Mouse (Mus musculus): ENCODE measurements around the gene Elovl5. TPM values are rescaled to one million over a fixed set of nuclear protein-coding genes. Genes with fewer than 3 reads are reported as not detected.

Elovl5 gene
- polyA plus RNA-seq, 1 experiment from 2014 or later: 64.3 TPM

DNA sequence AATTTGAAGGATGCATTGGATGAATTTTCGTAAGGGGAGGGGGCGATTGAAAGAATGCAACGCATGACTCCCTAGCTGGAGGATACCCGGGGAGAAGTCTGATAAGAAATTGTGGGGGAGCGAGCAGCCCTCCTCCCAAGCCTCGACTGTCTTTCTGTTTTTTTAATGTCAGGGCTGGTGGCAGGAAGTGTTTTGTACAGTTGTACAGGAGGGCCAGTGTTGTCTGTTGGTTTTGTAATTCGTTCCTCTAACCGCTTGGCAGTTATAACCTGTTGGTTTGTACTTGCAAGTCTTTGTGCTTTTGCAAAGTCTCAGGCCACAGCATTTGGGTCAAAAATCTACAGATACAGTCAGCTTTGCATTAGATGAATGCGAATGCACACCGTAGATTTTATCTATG lies 1.0 kb downstream of the Elovl5 start:
- peak overlapping the region; percentile 73 for H3K4me2 ChIP-seq
- no peaks in the 10 kb centered on the region for H3K27me3 ChIP-seq
- no peaks in the 10 kb centered on the region for H3K9me3 ChIP-seq
- H3K4me3 ChIP-seq: peak overlapping the region; percentile 96
- WGBS: 23% methylated on average over 10 of the region's 10 CpGs
- no peak overlapping the region; the same call in 1 of the 2 replicates for H3K27ac ChIP-seq
- peak overlapping the region; percentile 75 for H3K9ac ChIP-seq
- no peaks in the 10 kb centered on the region for H3K36me3 ChIP-seq
- peaks cover 25% of the 10 kb centered on the region for H3K4me1 ChIP-seq
- ATAC-seq (ENCODE audit: insufficient number of reproducible peaks, low FRiP score, low TSS enrichment, low read depth): no peak

DNA sequence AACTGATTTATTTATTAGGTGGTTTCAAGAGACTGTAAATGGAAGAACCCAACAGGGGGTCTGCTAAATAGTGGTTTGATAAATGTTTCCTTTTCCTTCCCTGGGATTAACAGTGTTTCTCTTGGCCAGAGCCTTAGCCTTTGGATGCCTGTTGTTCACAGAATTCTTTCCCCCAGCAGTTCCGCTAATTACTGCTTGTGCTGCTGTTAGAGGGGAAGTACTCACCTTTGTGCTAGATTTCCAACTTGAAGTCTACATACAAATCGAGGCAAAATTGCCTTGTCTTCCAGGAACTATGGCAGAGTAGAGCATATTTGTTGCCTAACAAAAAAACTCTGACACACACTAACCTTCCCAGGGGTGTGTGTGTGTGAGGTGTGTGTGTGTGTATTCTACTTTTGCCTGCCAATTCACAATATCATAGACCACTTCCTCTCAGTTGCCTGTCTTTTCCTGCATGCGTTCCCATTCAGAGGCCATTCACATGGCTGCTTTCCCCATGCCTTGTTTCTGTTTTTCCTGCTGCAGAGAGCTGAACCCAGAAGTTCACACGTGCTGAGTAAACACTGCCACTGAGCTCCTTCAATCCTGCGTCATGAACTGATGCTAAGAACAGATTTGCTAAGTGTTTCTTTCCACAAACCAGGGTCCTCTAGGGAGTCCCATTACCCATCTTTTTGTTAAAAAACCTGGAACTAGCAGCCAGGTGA lies 2.0 kb downstream of the Elovl5 start:
- peak overlapping the region; percentile 96; the same call in 1 of the 2 replicates for H3K4me3 ChIP-seq
- peaks cover 25% of the 10 kb centered on the region for H3K4me1 ChIP-seq

DNA sequence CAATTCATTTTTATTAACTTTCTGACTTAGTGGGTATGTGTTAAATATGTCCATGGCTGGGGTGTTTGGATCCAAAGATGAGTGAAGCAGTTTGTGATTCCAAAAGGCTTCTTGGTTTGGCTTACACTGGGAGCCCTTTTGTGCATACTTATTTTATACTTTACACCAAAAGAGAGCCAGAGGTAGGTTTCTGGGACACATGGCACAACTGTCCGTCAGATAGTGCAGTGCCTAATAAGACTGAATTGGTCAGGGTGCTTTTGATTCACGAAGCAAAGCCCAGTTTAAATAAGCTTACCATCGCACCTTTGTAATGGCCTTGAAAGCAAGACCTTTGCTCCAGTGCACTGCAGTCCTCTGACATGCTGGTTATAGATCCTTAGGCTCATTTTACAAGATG lies 3.3 kb downstream of the Elovl5 start:
- Histone ChIP-seq H3K4me1 (peaks cover 25% of the 10 kb centered on the region), H3K4me3 (no peak overlapping the region), H3K9me3 (no peaks in the 10 kb centered on the region), H3K4me2 (no peak overlapping the region), H3K36me3 (no peaks in the 10 kb centered on the region), H3K27me3 (no peaks in the 10 kb centered on the region), H3K27ac (no peak overlapping the region), H3K9ac (no peak overlapping the region)
- no peak for ATAC-seq (ENCODE audit: insufficient number of reproducible peaks, low FRiP score, low TSS enrichment, low read depth)
- 80% methylated on average over 3 of the region's 3 CpGs for WGBS

More for the DNA sequence above, 2.0 kb downstream of the Elovl5 start:
- Histone ChIP-seq H3K36me3 (no peaks in the 10 kb centered on the region), H3K9ac (no peak overlapping the region), H3K4me2 (peak overlapping the region; percentile 73; the same call in 1 of the 2 replicates), H3K9me3 (no peaks in the 10 kb centered on the region), H3K27me3 (no peaks in the 10 kb centered on the region), H3K27ac (no peak overlapping the region)
- ATAC-seq (ENCODE audit: insufficient number of reproducible peaks, low FRiP score, low TSS enrichment, low read depth): no peak
- 56% methylated on average over 5 of the region's 5 CpGs for WGBS

DNA sequence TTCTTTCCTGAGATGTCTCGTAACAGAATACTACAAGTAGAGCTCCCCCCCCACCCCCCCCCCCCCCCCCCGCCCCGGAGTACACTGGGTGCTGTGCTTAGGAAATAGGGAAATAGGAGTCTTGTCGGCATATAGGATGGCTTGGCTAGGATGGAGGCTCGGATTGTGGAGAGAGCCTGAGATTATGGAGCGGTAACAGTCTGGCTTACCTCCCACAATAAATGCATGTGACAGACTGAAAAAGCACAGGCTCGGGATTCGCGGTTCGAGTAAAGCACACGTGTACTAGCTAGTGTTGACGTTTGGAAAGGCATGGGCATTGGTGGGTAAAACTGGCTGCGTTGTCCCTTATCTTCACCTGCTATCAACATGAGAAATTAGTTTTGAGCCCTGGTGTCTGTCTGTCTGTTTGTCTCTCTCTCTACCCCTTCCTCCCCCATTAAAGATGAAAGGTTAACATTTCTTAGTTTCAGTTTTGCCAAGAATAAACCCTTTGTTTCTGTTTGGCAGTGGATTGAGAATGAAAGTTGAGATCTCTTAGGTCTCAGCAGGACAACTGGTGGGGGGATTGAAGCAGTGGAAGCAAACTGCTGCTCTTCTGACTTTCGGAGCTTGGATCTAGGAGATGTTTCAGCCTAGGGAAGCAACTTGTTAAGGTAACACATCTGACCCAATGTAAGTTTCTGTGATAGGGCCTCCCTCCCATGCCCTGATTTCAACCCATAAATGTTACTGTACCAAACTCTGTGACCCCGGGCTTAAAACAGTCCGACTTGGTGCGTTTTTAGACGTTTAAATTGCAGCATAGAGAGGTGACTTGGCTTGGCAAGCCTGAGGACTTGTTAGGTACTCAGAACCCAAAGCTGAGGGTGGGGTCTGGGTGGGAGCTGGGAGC lies 4.4 kb downstream of the Elovl5 start:
- Histone ChIP-seq H3K4me2 (no peak overlapping the region), H3K27me3 (no peaks in the 10 kb centered on the region), H3K9ac (no peak overlapping the region), H3K36me3 (no peaks in the 10 kb centered on the region), H3K4me3 (no peak overlapping the region), H3K4me1 (peaks cover 25% of the 10 kb centered on the region), H3K9me3 (no peaks in the 10 kb centered on the region), H3K27ac (no peak overlapping the region)
- ATAC-seq (ENCODE audit: insufficient number of reproducible peaks, low FRiP score, low TSS enrichment, low read depth): no peak
- 71% methylated on average over 16 of the region's 18 CpGs for WGBS

DNA sequence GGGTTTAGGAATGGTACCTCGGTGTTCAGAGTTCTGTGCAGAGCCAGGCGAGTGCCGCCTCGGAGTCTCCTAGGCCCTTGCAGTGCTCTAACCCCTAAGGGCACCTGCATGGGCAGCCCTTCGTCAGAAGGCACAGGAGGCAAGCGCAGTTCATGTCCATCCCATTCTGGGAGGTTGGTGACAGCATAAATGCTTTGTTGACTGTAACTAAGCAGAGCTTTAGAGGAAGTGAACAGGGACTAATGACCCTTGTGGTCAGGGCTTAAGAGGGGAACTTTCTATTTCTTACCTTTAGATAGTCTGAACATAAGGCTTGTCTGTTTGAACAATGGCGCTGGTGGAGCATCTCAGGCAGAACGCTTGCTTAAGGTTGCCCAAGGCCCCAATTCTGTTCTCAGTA lies 6.6 kb downstream of the Elovl5 start:
- H3K4me1 ChIP-seq: peaks cover 23% of the 10 kb centered on the region
- H3K36me3 ChIP-seq: no peaks in the 10 kb centered on the region
- no peak overlapping the region for H3K4me2 ChIP-seq
- no peaks in the 10 kb centered on the region for H3K27me3 ChIP-seq
- H3K4me3 ChIP-seq: no peak overlapping the region
- H3K9ac ChIP-seq: no peak overlapping the region
- H3K9me3 ChIP-seq: no peaks in the 10 kb centered on the region
- H3K27ac ChIP-seq: no peak overlapping the region
- 87% methylated on average over 8 of the region's 8 CpGs for WGBS
- ATAC-seq (ENCODE audit: insufficient number of reproducible peaks, low FRiP score, low TSS enrichment, low read depth): no peak

DNA sequence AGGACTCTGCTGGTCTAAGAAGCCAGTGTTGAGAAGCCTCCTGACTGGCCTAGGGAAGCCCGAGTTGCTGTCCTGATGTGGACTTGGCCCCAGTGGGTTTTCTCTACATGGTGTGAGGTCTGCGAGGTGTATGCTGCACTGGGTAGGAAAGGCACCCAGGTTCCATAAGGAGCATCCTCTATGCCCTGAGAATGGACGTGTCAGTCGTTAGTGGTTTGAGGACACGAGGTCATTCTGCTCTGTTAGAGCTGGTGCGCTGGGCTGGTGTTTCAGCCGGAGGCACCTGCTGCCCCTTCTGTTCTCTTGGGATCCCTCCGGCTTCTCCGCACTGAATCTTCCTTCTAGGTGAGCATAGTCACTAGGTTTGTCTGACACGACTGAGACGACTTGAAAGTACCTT lies 7.0 kb downstream of the Elovl5 start:
- Histone ChIP-seq H3K27ac (no peak overlapping the region), H3K4me3 (no peak overlapping the region), H3K4me1 (peaks cover 19% of the 10 kb centered on the region), H3K9ac (no peak overlapping the region), H3K4me2 (no peak overlapping the region), H3K27me3 (no peaks in the 10 kb centered on the region), H3K9me3 (no peaks in the 10 kb centered on the region), H3K36me3 (no peaks in the 10 kb centered on the region)
- WGBS: 75% methylated on average over 11 of the region's 11 CpGs
- ATAC-seq (ENCODE audit: insufficient number of reproducible peaks, low FRiP score, low TSS enrichment, low read depth): no peak

DNA sequence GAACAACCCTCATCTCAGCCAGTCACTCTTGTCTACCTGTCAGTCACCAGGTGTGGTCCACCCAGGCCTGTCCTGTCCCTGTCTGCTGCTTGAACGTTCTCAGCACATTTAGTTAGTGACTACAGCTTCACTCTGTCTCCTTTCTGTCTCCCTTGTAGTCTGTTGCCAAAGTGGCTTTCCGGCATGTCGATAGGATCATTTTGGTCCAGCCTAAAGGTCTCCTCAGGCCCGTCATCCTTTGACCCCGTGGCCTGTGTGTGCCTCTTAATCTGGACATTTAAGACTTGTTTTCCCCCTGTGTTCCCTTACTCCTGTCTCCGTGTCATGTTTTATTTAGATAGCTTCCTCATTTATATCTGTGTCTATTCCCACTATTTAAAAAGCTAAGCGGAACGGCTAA lies 9.0 kb downstream of the Elovl5 start:
- H3K36me3 ChIP-seq: no peaks in the 10 kb centered on the region
- no peak overlapping the region for H3K27ac ChIP-seq
- WGBS: 89% methylated on average over 8 of the region's 8 CpGs
- peaks cover 18% of the 10 kb centered on the region for H3K4me1 ChIP-seq
- no peaks in the 10 kb centered on the region for H3K9me3 ChIP-seq
- H3K4me2 ChIP-seq: no peak overlapping the region
- no peak for ATAC-seq (ENCODE audit: insufficient number of reproducible peaks, low FRiP score, low TSS enrichment, low read depth)
- H3K4me3 ChIP-seq: no peak overlapping the region
- no peak overlapping the region for H3K9ac ChIP-seq
- no peaks in the 10 kb centered on the region for H3K27me3 ChIP-seq

DNA sequence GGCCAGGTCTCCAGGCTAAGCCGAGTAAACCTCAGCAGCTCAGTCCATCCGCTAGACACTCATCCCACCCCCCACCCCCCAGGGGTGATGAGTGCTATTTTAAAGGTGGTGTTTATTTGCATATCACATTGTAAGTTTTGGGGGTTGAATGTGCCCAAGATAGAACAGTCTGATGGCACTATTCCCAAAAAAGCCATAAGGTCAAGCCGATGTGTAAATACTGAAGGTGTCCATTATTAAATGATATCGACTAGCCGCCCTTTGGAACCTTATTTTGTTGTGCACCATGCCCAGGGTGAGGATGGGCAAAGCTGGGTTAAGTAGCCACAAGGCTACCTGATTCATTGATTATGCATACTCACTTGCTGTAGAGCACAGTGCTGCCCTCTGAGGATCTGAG lies 9.7 kb downstream of the Elovl5 start:
- Histone ChIP-seq H3K4me1 (peaks cover 17% of the 10 kb centered on the region), H3K36me3 (no peaks in the 10 kb centered on the region), H3K4me3 (no peak overlapping the region), H3K27ac (no peak overlapping the region), H3K9me3 (no peaks in the 10 kb centered on the region), H3K9ac (no peak overlapping the region), H3K4me2 (no peak overlapping the region), H3K27me3 (no peaks in the 10 kb centered on the region)
- WGBS: 87% methylated on average over 5 of the region's 5 CpGs
- ATAC-seq (ENCODE audit: insufficient number of reproducible peaks, low FRiP score, low TSS enrichment, low read depth): no peak

DNA sequence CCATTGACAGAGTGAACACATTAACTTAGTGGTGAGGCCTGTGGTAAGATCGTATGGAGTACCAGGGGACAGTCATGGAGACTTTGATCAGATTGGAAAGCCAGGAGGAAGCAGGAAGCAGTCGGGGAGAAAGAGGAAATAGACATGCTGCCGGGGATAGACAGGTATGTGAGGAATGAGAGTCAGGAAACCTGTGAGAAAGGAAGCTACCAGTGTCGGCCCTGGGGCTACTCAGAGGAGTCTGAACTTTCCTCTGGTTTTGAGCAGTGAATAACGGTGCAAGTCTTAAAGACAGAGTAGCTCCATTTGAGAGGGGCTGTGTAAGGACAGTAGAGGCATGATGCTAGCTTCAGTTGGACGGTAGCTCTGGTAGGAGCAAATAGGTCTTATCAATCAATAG lies 10.3 kb downstream of the Elovl5 start:
- Histone ChIP-seq H3K9ac (no peak overlapping the region), H3K4me1 (peaks cover 12% of the 10 kb centered on the region)
- no peak for ATAC-seq (ENCODE audit: insufficient number of reproducible peaks, low FRiP score, low TSS enrichment, low read depth)

DNA sequence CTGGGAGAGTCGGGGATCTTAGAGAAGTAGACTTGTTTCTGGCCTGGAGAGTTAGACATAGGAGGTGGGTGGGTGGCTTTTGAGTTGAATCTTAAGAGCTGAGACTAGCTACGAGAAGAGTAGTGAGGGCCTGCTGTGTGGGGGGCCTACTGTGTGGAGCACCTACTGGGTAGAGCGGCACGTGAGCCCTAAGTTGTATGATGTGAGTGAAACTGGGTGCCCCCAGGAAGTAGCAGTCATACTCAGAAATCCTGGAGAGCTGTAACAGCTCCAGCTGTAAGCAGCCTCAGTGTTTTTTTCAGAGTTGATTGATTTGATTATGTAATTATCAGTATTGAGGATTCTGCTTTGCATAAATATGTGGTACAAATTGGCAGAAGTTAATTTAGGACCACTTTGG lies 11.6 kb downstream of the Elovl5 start:
- no peaks in the 10 kb centered on the region for H3K9me3 ChIP-seq
- ATAC-seq (ENCODE audit: insufficient number of reproducible peaks, low FRiP score, low TSS enrichment, low read depth): no peak
- no peak overlapping the region for H3K4me3 ChIP-seq
- H3K27ac ChIP-seq: no peak overlapping the region
- no peak overlapping the region for H3K4me2 ChIP-seq
- 79% methylated on average over 4 of the region's 4 CpGs for whole genome bisulfite sequencing
- no peaks in the 10 kb centered on the region for H3K36me3 ChIP-seq
- peaks cover 12% of the 10 kb centered on the region for H3K4me1 ChIP-seq
- H3K9ac ChIP-seq: no peak overlapping the region
- no peaks in the 10 kb centered on the region for H3K27me3 ChIP-seq

More for the DNA sequence above, 10.3 kb downstream of the Elovl5 start:
- Histone ChIP-seq H3K27me3 (no peaks in the 10 kb centered on the region), H3K27ac (no peak overlapping the region), H3K36me3 (no peaks in the 10 kb centered on the region), H3K9me3 (no peaks in the 10 kb centered on the region), H3K4me3 (no peak overlapping the region), H3K4me2 (no peak overlapping the region)
- WGBS: 42% methylated on average over 6 of the region's 6 CpGs

DNA sequence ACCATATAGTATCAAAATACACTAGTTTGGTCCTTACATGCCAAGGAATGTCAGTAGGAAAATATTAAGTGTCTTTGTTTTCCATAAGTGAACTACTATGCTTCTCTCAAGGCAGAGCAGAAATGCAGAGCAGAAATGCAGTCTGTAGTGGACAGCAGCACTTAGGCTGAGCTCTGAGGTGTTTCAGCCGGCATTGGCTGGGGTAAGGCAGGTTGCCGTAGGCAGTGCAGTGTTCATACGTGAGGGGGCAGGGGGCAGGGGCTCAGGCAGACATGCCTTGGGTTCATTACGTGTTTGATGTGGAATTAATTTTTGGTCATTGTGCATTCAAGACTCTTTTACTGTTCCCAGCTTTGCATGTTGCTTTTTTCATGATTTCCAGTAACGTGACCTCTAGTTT lies 12.1 kb downstream of the Elovl5 start:
- Histone ChIP-seq H3K27me3 (no peaks in the 10 kb centered on the region), H3K9ac (no peak overlapping the region), H3K27ac (no peak overlapping the region), H3K4me1 (peaks cover 12% of the 10 kb centered on the region), H3K9me3 (no peaks in the 10 kb centered on the region), H3K4me2 (no peak overlapping the region), H3K36me3 (no peaks in the 10 kb centered on the region), H3K4me3 (no peak overlapping the region)
- 63% methylated on average over 5 of the region's 5 CpGs for WGBS
- ATAC-seq (ENCODE audit: insufficient number of reproducible peaks, low FRiP score, low TSS enrichment, low read depth): no peak

Measured in limb, embryonic 15.5 days (tissue).